Mouse (Mus musculus) MEL (cell line): ENCODE results near the gene Nme6. TPM values are rescaled to one million over a fixed set of nuclear protein-coding genes. Genes with fewer than 3 reads are reported as not detected.

Experiments
- DNase-seq: peaks from one replicate; pipeline ENCODE4 v3.0.0; 2011; ENCODE audit warnings: low read depth, low spot score
- H3K27ac ChIP-seq: 2 replicates; pipeline ENCODE4 v1.5.1; 2012; ENCODE audit warnings: low read depth, mild to moderate bottlenecking, control low read depth, low read length, moderate library complexity; ENCODE audit not compliant: control insufficient read depth
- H3K27me3 ChIP-seq, 2 experiments: fragments of 150-350 bp in 1 of 2; sonication (generic) in 1 of 2; 2 replicates each; pipeline ENCODE4 v1.6.1; 2012; ENCODE audit warnings: low read length in 2 of 2, mild to moderate bottlenecking in 2 of 2, improper control_type of control experiment in 1 of 2, moderate library complexity in 1 of 2; ENCODE audit not compliant: insufficient read depth in 2 of 2, control insufficient read depth in 1 of 2
- H3K36me3 ChIP-seq, 2 experiments: 2 replicates each; pipeline ENCODE4 v1.6.1; 2012 to 2014; ENCODE audit warnings: low read length in 2 of 2, improper control_type of control experiment in 1 of 2, inconsistent platforms in 1 of 2, mild to moderate bottlenecking in 1 of 2; ENCODE audit not compliant: insufficient read depth in 2 of 2, control insufficient read depth in 1 of 2
- H3K4me1 ChIP-seq, 2 experiments: fragments of 150-350 bp in 1 of 2; sonication (generic) in 1 of 2; 2 replicates each; pipeline ENCODE4 v1.6.1; 2012; ENCODE audit warnings: low read length in 2 of 2, improper control_type of control experiment in 1 of 2, mild to moderate bottlenecking in 1 of 2; ENCODE audit not compliant: insufficient read depth in 2 of 2, control insufficient read depth in 1 of 2
- H3K4me3 ChIP-seq, 2 experiments: fragments of 150-350 bp in 1 of 2; sonication (generic) in 1 of 2; 2 replicates each; pipeline ENCODE4 v1.5.1; 2012; ENCODE audit warnings: low read depth in 2 of 2, low read length in 2 of 2, mild to moderate bottlenecking in 2 of 2, moderate library complexity in 2 of 2, control low read depth in 1 of 2, improper control_type of control experiment in 1 of 2; ENCODE audit not compliant: control insufficient read depth in 1 of 2, insufficient read depth in 1 of 2
- H3K79me2 ChIP-seq: 2 replicates; pipeline ENCODE4 v1.6.1; 2012; ENCODE audit warnings: mild to moderate bottlenecking, low read length, moderate library complexity; ENCODE audit not compliant: control insufficient read depth, poor library complexity, insufficient read depth
- H3K9ac ChIP-seq: 2 replicates; pipeline ENCODE4 v1.6.1; 2012; ENCODE audit warnings: low read depth, mild to moderate bottlenecking, control low read depth, low read length, moderate library complexity; ENCODE audit not compliant: control insufficient read depth, poor library complexity, severe bottlenecking
- H3K9me3 ChIP-seq: fragments of 150-350 bp; sonication (generic); replicated peaks from 2 replicates; pipeline ENCODE4 v1.6.1; 2012; ENCODE audit warnings: mild to moderate bottlenecking, low read length, improper control_type of control experiment, moderate library complexity; ENCODE audit not compliant: insufficient read depth
- CHD2 ChIP-seq: IDR thresholded peaks from 2 replicates; pipeline ENCODE4 v1.6.1; 2011; ENCODE audit warnings: low read length, improper control_type of control experiment
- CTCF ChIP-seq, 3 experiments: IDR thresholded peaks in 2 of 3; conservative IDR thresholded peaks in 1 of 3; 2 replicates each; pipeline ENCODE4 v1.5.1; 2011 to 2012; ENCODE audit warnings: low read length in 3 of 3, low read depth in 2 of 3, mild to moderate bottlenecking in 2 of 3, improper control_type of control experiment in 1 of 3, inconsistent platforms in 1 of 3, mixed read lengths in 1 of 3, moderate library complexity in 1 of 3; ENCODE audit not compliant: control insufficient read depth in 1 of 3, insufficient read depth in 1 of 3, poor library complexity in 1 of 3, severe bottlenecking in 1 of 3
- E2F4 ChIP-seq: IDR thresholded peaks from 2 replicates; pipeline ENCODE4 v1.6.1; 2011; ENCODE audit warnings: low read depth, low read length, improper control_type of control experiment, borderline replicate concordance
- ELF1 ChIP-seq: IDR thresholded peaks from 2 replicates; pipeline ENCODE4 v1.6.1; 2014; ENCODE audit warnings: low read depth, mild to moderate bottlenecking, inconsistent platforms, low read length, improper control_type of control experiment, moderate library complexity
- ETS1 ChIP-seq: IDR thresholded peaks from 2 replicates; pipeline ENCODE4 v1.6.1; 2012; ENCODE audit warnings: low read depth, mild to moderate bottlenecking, inconsistent platforms, low read length, improper control_type of control experiment, moderate library complexity
- GATA1 ChIP-seq: IDR thresholded peaks from 2 replicates; pipeline ENCODE4 v1.6.1; 2011; ENCODE audit warnings: low read depth, low read length, improper control_type of control experiment
- JUND ChIP-seq: IDR thresholded peaks from 2 replicates; pipeline ENCODE4 v1.6.1; 2011; ENCODE audit warnings: low read depth, mild to moderate bottlenecking, improper control_type of control experiment, low read length
- MAX ChIP-seq: IDR thresholded peaks from 2 replicates; pipeline ENCODE4 v1.6.1; 2011; ENCODE audit warnings: low read length, improper control_type of control experiment
- MAZ ChIP-seq: IDR thresholded peaks from 2 replicates; pipeline ENCODE4 v1.6.1; 2012; ENCODE audit warnings: low read depth, mild to moderate bottlenecking, inconsistent platforms, low read length, improper control_type of control experiment
- MYB ChIP-seq: IDR thresholded peaks from 2 replicates; pipeline ENCODE4 v1.6.1; 2011; ENCODE audit warnings: mild to moderate bottlenecking, low read depth, low read length, improper control_type of control experiment
- POLR2AphosphoS2 ChIP-seq: IDR thresholded peaks from 2 replicates; pipeline ENCODE4 v1.6.1; 2011; ENCODE audit warnings: low read length, improper control_type of control experiment
- POLR2AphosphoS5 ChIP-seq: IDR thresholded peaks from 2 replicates; pipeline ENCODE4 v1.6.1; 2012; ENCODE audit warnings: low read depth, borderline replicate concordance, mild to moderate bottlenecking, inconsistent platforms, low read length, moderate library complexity, mixed read lengths
- RAD21 ChIP-seq: IDR thresholded peaks from 2 replicates; pipeline ENCODE4 v1.6.1; 2011; ENCODE audit warnings: mild to moderate bottlenecking, low read depth, low read length, improper control_type of control experiment
- SIN3A ChIP-seq: IDR thresholded peaks from 2 replicates; pipeline ENCODE4 v1.6.1; 2012; ENCODE audit warnings: low read length, improper control_type of control experiment, inconsistent platforms
- TAL1 ChIP-seq: IDR thresholded peaks from 2 replicates; pipeline ENCODE4 v1.6.1; 2012; ENCODE audit warnings: mild to moderate bottlenecking, inconsistent platforms, low read length, moderate library complexity, mixed read lengths
- TBP ChIP-seq: IDR thresholded peaks from 2 replicates; pipeline ENCODE4 v1.8.0; 2011; ENCODE audit warnings: low read depth, low read length, improper control_type of control experiment
- TCF12 ChIP-seq: IDR thresholded peaks from 2 replicates; pipeline ENCODE4 v1.6.1; 2014; ENCODE audit warnings: low read depth, mild to moderate bottlenecking, inconsistent platforms, low read length, improper control_type of control experiment, moderate library complexity
- USF1 ChIP-seq: IDR thresholded peaks from 2 replicates; pipeline ENCODE4 v1.6.1; 2014; ENCODE audit warnings: low read depth, mild to moderate bottlenecking, inconsistent platforms, low read length, improper control_type of control experiment, moderate library complexity
- ZKSCAN1 ChIP-seq: IDR thresholded peaks from 2 replicates; pipeline ENCODE4 v1.6.1; 2012; ENCODE audit warnings: low read depth, mild to moderate bottlenecking, inconsistent platforms, low read length, improper control_type of control experiment, moderate library complexity
- ZNF384 ChIP-seq: IDR thresholded peaks from 2 replicates; pipeline ENCODE4 v1.6.1; 2012; ENCODE audit warnings: low read depth, mild to moderate bottlenecking, inconsistent platforms, low read length, improper control_type of control experiment
- polyA plus RNA-seq, 2 experiments: library from polyadenylated mRNA; stranded (reverse) in 1 of 2; unstranded in 1 of 2; fragments of >175 nt in 1 of 2; fragments of >200 nt in 1 of 2; gene quantifications; 2 replicates each; pipeline versions ENCODE4 v1.2.1 to v1.2.4; 2012; ENCODE audit warnings: low replicate concordance in 2 of 2, low read depth in 1 of 2; ENCODE audit not compliant: insufficient read length in 2 of 2, insufficient read depth in 1 of 2, missing spikeins in 1 of 2
- total RNA-seq: library from RNA; depleted of rRNA; stranded (reverse); fragments of 300-350 nt; gene quantifications from 2 replicates; pipeline ENCODE4 v1.2.3, GENCODE M21; 2012

Nme6 gene
- total and polyA plus RNA-seq, 3 experiments: 84.1 to 98.2 TPM; not detected in 1

- H3K9me3 ChIP-seq: no peaks in the 10 kb centered on the region
- peaks cover 0 to 3% of the 10 kb centered on the region in 2 experiments; a peak in 2 of 4 replicates for H3K36me3 ChIP-seq
- TF ChIP-seq MYB (no peak), SIN3A (no peak), MAX (no peak), ELF1 (no peak), CHD2 (no peak), JUND (no peak), TAL1 (no peak), USF1 (no peak), TBP (no peak), ZNF384 (no peak), TCF12 (0 out of 2 replicates have a peak, but pooled peaks have one; percentile 0), POLR2AphosphoS5 (no peak), CTCF (IDR thresholded peaks at IDR 0.05 in 2 of 3, conservative IDR thresholded peaks at IDR 0.05 in 1 of 3; ENCODE audit: control insufficient read depth in 1 of 3, insufficient read depth in 1 of 3, low read depth in 2 of 3, low read length in 3 of 3, poor library complexity in 1 of 3, severe bottlenecking in 1 of 3) (no peak), E2F4 (peak; percentile 69; the same call in 1 of the 2 replicates), ZKSCAN1 (no peak), GATA1 (no peak), ETS1 (no peak)
- H3K9ac ChIP-seq: peak overlapping the region; percentile 85
- H3K79me2 ChIP-seq: peaks cover 3% of the 10 kb centered on the region
- H3K4me1 ChIP-seq: no peaks in the 10 kb centered on the region
- no peaks in the 10 kb centered on the region for H3K27me3 ChIP-seq
- DNase-seq: no peak
- peak overlapping the region; percentile 62 to 74 for H3K4me3 ChIP-seq
- peak overlapping the region; percentile 63 for H3K27ac ChIP-seq
These were observed 501 bp downstream of the Nme6 start for GRCm38 (mm10) chr9:109833088-109833412.

GRCm38 (mm10) chr9:109849312-109849758 is 16.8 kb downstream of the Nme6 start, which contains the start of gene Camp:
Camp (minus strand) TSS chr9:109849617.
- Histone ChIP-seq H3K4me1 (no peaks in the 10 kb centered on the region), H3K79me2 (no peaks in the 10 kb centered on the region), H3K9ac (no peak within 1 kb of the TSS), H3K27me3 (no peaks in the 10 kb centered on the region), H3K27ac (no peak within 1 kb of the TSS), H3K9me3 (no peaks in the 10 kb centered on the region), H3K36me3 (no peaks in the 10 kb centered on the region), H3K4me3 (no peak within 1 kb of the TSS)
- no peak for DNase-seq
- TF ChIP-seq MAZ (no peak), POLR2AphosphoS2 (no peak), RAD21 (no peak), ELF1 (no peak)
